ENCODE assay signal across 26 mouse cellular contexts in genomic region chrX:139419867-139420266, GRCm38 (mm10).
A peak's percentile ranks its signal among the peaks of the same experiment; 100 is the strongest.
DNase-seq lines count a peak whose midpoint lies in the region; ATAC-seq and TF ChIP-seq lines count a peak whose summit lies in the region.
"Had no signal": no experiment of that assay in that cellular context is flagged by ENCODE, and none has a peak within 500 bp of the region (broad histone marks: within the 10 kb centered on the region; RNA-seq: fewer than 3 reads in every experiment).

No protein-coding gene starts in this region.

- no peak overlapping the region for H3K4me2 ChIP-seq in forebrain, postnatal 0 days (ENCODE audit: low read depth)
- H3K4me2 ChIP-seq in forebrain, embryonic 11.5 days (ENCODE audit: low read depth, low read length, severe bottlenecking), result no peak overlapping the region
- no peak overlapping the region for H3K4me2 ChIP-seq in kidney, embryonic 14.5 days (replicated peaks; ENCODE audit: low read depth, low read length)
- H3K4me2 ChIP-seq: embryonic facial prominence, embryonic 12.5 days; forebrain, embryonic 13.5 days; hindbrain, embryonic 14.5 days; limb, embryonic 15.5 days; lung, embryonic 14.5 days; midbrain, embryonic 13.5 days had no signal

- H3K4me3 ChIP-seq in forebrain, postnatal 0 days (ENCODE audit: low read depth, low read length), result no peak overlapping the region
- H3K4me3 ChIP-seq in forebrain, embryonic 11.5 days (ENCODE audit: low read depth, low read length), result no peak overlapping the region
- no peak overlapping the region for H3K4me3 ChIP-seq in kidney, embryonic 14.5 days (ENCODE audit: low read length)
- H3K4me3 ChIP-seq: embryonic facial prominence, embryonic 12.5 days; erythroblast, embryonic 14.5 days; forebrain, embryonic 13.5 days; heart, embryonic 10.5 days; limb, embryonic 15.5 days; megakaryocyte, embryonic 14.5 days; midbrain, embryonic 13.5 days had no signal

- H3K36me3 ChIP-seq in forebrain, postnatal 0 days (ENCODE audit: insufficient read depth), result no peaks in the 10 kb centered on the region
- no peaks in the 10 kb centered on the region for H3K36me3 ChIP-seq in forebrain, embryonic 11.5 days (ENCODE audit: control insufficient read depth, insufficient read depth, low read length)
- H3K36me3 ChIP-seq in kidney, embryonic 14.5 days (ENCODE audit: control insufficient read depth, insufficient read depth, low read length), result no peaks in the 10 kb centered on the region
- H3K36me3 ChIP-seq: embryonic facial prominence, embryonic 12.5 days; heart, embryonic 10.5 days; limb, embryonic 15.5 days; midbrain, embryonic 13.5 days had no signal

- no peaks in the 10 kb centered on the region for H3K9me3 ChIP-seq in forebrain, postnatal 0 days (ENCODE audit: low read length)
- H3K9me3 ChIP-seq in forebrain, embryonic 11.5 days (ENCODE audit: control insufficient read depth, low read length), result no peaks in the 10 kb centered on the region
- 0 out of 2 replicates have a peak, but pooled peaks cover 2% of the 10 kb centered on the region for H3K9me3 ChIP-seq in kidney, embryonic 14.5 days (ENCODE audit: control insufficient read depth, low read length)
- H3K9me3 ChIP-seq: embryonic facial prominence, embryonic 12.5 days; forebrain, embryonic 13.5 days; heart, embryonic 10.5 days; limb, embryonic 15.5 days; megakaryocyte, embryonic 14.5 days; midbrain, embryonic 13.5 days had no signal

- DNase-seq in cerebellum, adult 11-12 months, result peak; percentile 1
- DNase-seq in cerebellum, adult 18-20 months, result no peak
- peak; percentile 0 for DNase-seq in forebrain, postnatal 0 days
- DNase-seq in forebrain, embryonic 11.5 days (ENCODE audit: low spot score), result no peak
- no peak for DNase-seq in kidney, postnatal 4 days
- DNase-seq in brain, adult 2 months (ENCODE audit: low read depth, low spot score), result peak; percentile 28
- no peak for DNase-seq in left cerebral cortex, postnatal 4 days
- DNase-seq: adrenal gland, adult 8-10 months; heart, postnatal 4 days; kidney, adult 9 months; lung, embryonic 14.5 days; thymus, adult 2 months; thymus, postnatal 4 days had no signal

- no peaks in the 10 kb centered on the region for H3K27me3 ChIP-seq in forebrain, postnatal 0 days (ENCODE audit: insufficient read depth, low read length)
- no peaks in the 10 kb centered on the region for H3K27me3 ChIP-seq in forebrain, embryonic 11.5 days (ENCODE audit: control insufficient read depth, insufficient read depth, low read length)
- H3K27me3 ChIP-seq in kidney, embryonic 14.5 days (ENCODE audit: control insufficient read depth, insufficient read depth, low read length), result peaks cover 3% of the 10 kb centered on the region; the same call in 1 of the 2 replicates
- H3K27me3 ChIP-seq: embryonic facial prominence, embryonic 12.5 days; forebrain, embryonic 13.5 days; limb, embryonic 15.5 days; midbrain, embryonic 13.5 days had no signal

- no peak overlapping the region for H3K9ac ChIP-seq in forebrain, postnatal 0 days
- no peak overlapping the region for H3K9ac ChIP-seq in forebrain, embryonic 11.5 days (ENCODE audit: low read length)
- H3K9ac ChIP-seq in kidney, embryonic 14.5 days (ENCODE audit: low read depth, low read length), result no peak overlapping the region
- H3K9ac ChIP-seq: embryonic facial prominence, embryonic 12.5 days; forebrain, embryonic 13.5 days; hindbrain, embryonic 14.5 days; limb, embryonic 15.5 days; liver, embryonic 14.5 days; lung, embryonic 14.5 days; midbrain, embryonic 13.5 days had no signal

- intact Hi-C loops in left cerebral cortex, postnatal 4 days (cut with DNase I), result no loop called here

- no peak overlapping the region for H3K27ac ChIP-seq in forebrain, postnatal 0 days (ENCODE audit: low read depth, low read length)
- no peak overlapping the region for H3K27ac ChIP-seq in forebrain, embryonic 11.5 days (ENCODE audit: low read depth, low read length)
- no peak overlapping the region for H3K27ac ChIP-seq in kidney, embryonic 14.5 days (ENCODE audit: low read depth, low read length)
- H3K27ac ChIP-seq: embryonic facial prominence, embryonic 12.5 days; forebrain, embryonic 13.5 days; heart, embryonic 10.5 days; hindbrain, embryonic 14.5 days; limb, embryonic 15.5 days; liver, embryonic 14.5 days; midbrain, embryonic 13.5 days; stomach, postnatal 0 days had no signal

- no peaks in the 10 kb centered on the region for H3K4me1 ChIP-seq in forebrain, postnatal 0 days (ENCODE audit: insufficient read depth)
- H3K4me1 ChIP-seq in forebrain, embryonic 11.5 days (replicated peaks; ENCODE audit: control insufficient read depth, insufficient read depth, low read length), result no peaks in the 10 kb centered on the region
- no peaks in the 10 kb centered on the region for H3K4me1 ChIP-seq in kidney, embryonic 14.5 days (ENCODE audit: control insufficient read depth, insufficient read depth, low read length)
- H3K4me1 ChIP-seq: embryonic facial prominence, embryonic 12.5 days; forebrain, embryonic 13.5 days; heart, embryonic 10.5 days; limb, embryonic 15.5 days; megakaryocyte, embryonic 14.5 days; midbrain, embryonic 13.5 days had no signal

- ATAC-seq in forebrain, postnatal 0 days, result no peak; the same call in 1 of the 2 replicates
- ATAC-seq in forebrain, embryonic 11.5 days (replicated peaks; ENCODE audit: low FRiP score), result no peak
- ATAC-seq in kidney, embryonic 14.5 days (ENCODE audit: low FRiP score, low TSS enrichment), result peak; percentile 52; the same call in 1 of the 2 replicates
- ATAC-seq: activated CD4-positive, CD25-positive, alpha-beta regulatory T cell, adult 4 months; forebrain, embryonic 13.5 days; inflammation-experienced regulatory T-cells, adult 6 months; midbrain, embryonic 13.5 days had no signal

- 82% methylated on average over 6 of the region's 6 CpGs for WGBS in forebrain, postnatal 0 days
- 80% methylated on average over 6 of the region's 6 CpGs for WGBS in forebrain, embryonic 11.5 days
- 45% methylated on average over 6 of the region's 6 CpGs for WGBS in kidney, embryonic 14.5 days

- TF ChIP-seq CTCF in forebrain, postnatal 0 days (IDR thresholded peaks at IDR 0.05; ENCODE audit: low read depth), result no peak

Comparison
In these comparisons a context has a peak if more than half of its experiments do, and no peak if none do; other contexts are left out.
1. DNase-seq: peak in cerebellum, adult 11-12 months (single experiment), forebrain, postnatal 0 days (single experiment) and brain, adult 2 months (single experiment); none in cerebellum, adult 18-20 months (0 of 2), forebrain, embryonic 11.5 days (single experiment), kidney, postnatal 4 days (0 of 2) and left cerebral cortex, postnatal 4 days (single experiment).